Mouse (Mus musculus) 3T3-L1 (cell line): ENCODE measurements around the gene Ifit3b.
"Not testable (repeated sequence)": the region's sequence is repeated elsewhere in the genome, so short reads cannot be mapped to it uniquely, and the experiment has no call there.

ENCODE experiments used
- DNase-seq: peaks from one replicate; pipeline ENCODE4 v3.0.0-alpha.2; 2015; ENCODE audit warnings: low read depth, low spot score

The Ifit3b gene

GRCm38 (mm10) chr19:34607237-34608051 is at the start of gene Ifit3b:
Ifit3b (plus strand) TSS chr19:34607970.
- DNase-seq = peak; percentile 61

GRCm38 (mm10) chr19:34562556-34562955 is 45.2 kb upstream of the Ifit3b start:
- no peak for DNase-seq

GRCm38 (mm10) chr19:34566178-34566784 is 41.5 kb upstream of the Ifit3b start:
- DNase-seq = no peak

- peak; percentile 82 for DNase-seq
These were observed 38.5 kb upstream of the Ifit3b start for GRCm38 (mm10) chr19:34568988-34569895.

GRCm38 (mm10) chr19:34569896-34570476 is 37.8 kb upstream of the Ifit3b start:
- no peak for DNase-seq

GRCm38 (mm10) chr19:34571080-34571479 is 36.7 kb upstream of the Ifit3b start:
- DNase-seq = no peak

GRCm38 (mm10) chr19:34573650-34574049 is 34.1 kb upstream of the Ifit3b start:
- DNase-seq = no peak

GRCm38 (mm10) chr19:34577121-34577520 is 30.6 kb upstream of the Ifit3b start:
- DNase-seq = peak; percentile 52

GRCm38 (mm10) chr19:34582696-34583095 is 25.1 kb upstream of the Ifit3b start:
- DNase-seq = not testable (repeated sequence)

GRCm38 (mm10) chr19:34583126-34583766 is 24.5 kb upstream of the Ifit3b start, which contains the start of gene Ifit3:
Ifit3 (plus strand) TSS chr19:34583531.
- DNase-seq = not testable (repeated sequence)

GRCm38 (mm10) chr19:34585740-34586458 is 21.9 kb upstream of the Ifit3b start:
- peak; percentile 63 for DNase-seq

GRCm38 (mm10) chr19:34587898-34588692 is 19.7 kb upstream of the Ifit3b start:
- peak; percentile 59 for DNase-seq

- DNase-seq = no peak
These were observed 18.8 kb upstream of the Ifit3b start for GRCm38 (mm10) chr19:34588959-34589358.

GRCm38 (mm10) chr19:34593456-34593855 is 14.3 kb upstream of the Ifit3b start:
- no peak for DNase-seq

GRCm38 (mm10) chr19:34594523-34594922 is 13.2 kb upstream of the Ifit3b start:
- not testable (repeated sequence) for DNase-seq

GRCm38 (mm10) chr19:34596811-34597210 is 11.0 kb upstream of the Ifit3b start:
- no peak for DNase-seq

- peak; percentile 82 for DNase-seq
These were observed 9.4 kb upstream of the Ifit3b start for GRCm38 (mm10) chr19:34598341-34598740.

- DNase-seq = not testable (repeated sequence)
These were observed 8.5 kb upstream of the Ifit3b start for GRCm38 (mm10) chr19:34599250-34599649.

GRCm38 (mm10) chr19:34601888-34602287 is 5.9 kb upstream of the Ifit3b start, which contains the start of gene Ifit1bl1:
Ifit1bl1 (minus strand) TSS chr19:34601956.
- not testable (repeated sequence) for DNase-seq
